Mouse (Mus musculus): ENCODE data around the gene Cyfip1. TPM values are rescaled to one million over a fixed set of nuclear protein-coding genes. Genes with fewer than 3 reads are reported as not detected.

Gene Cyfip1
- total RNA-seq, 2 experiments from 2014 or later, result 45.7 to 45.9 TPM

GRCm38 (mm10) chr7:55859518-55859872, 17.9 kb downstream of the Cyfip1 start:
- intact Hi-C loops (cut with DNase I), result no loop called here
- DNase-seq, result no peak

- DNase-seq, result no peak
- intact Hi-C loops (cut with DNase I), result no loop called here
Observed at GRCm38 (mm10) chr7:55859956-55860355, 18.4 kb downstream of the Cyfip1 start.

GRCm38 (mm10) chr7:55861175-55861574, 19.6 kb downstream of the Cyfip1 start:
- intact Hi-C loops (cut with DNase I), result no loop called here
- DNase-seq, result no peak

GRCm38 (mm10) chr7:55865044-55865443, 23.5 kb downstream of the Cyfip1 start:
- intact Hi-C loops (cut with DNase I), result no loop called here
- no peak for DNase-seq

GRCm38 (mm10) chr7:55865750-55866416, 24.3 kb downstream of the Cyfip1 start:
- intact Hi-C loops (cut with DNase I), result no loop called here

GRCm38 (mm10) chr7:55868247-55868646, 26.7 kb downstream of the Cyfip1 start:
- intact Hi-C loops (cut with DNase I), result loop anchor here (2.0 kb wide), 1 partner anchor 25 kb away; no protein-coding TSS in a partner anchor
- no peak for DNase-seq

More at GRCm38 (mm10) chr7:55865750-55866416, 24.3 kb downstream of the Cyfip1 start:
- no peak for DNase-seq

- no peak for DNase-seq
- intact Hi-C loops (cut with DNase I), result loop anchor here (2.0 kb wide), 1 partner anchor 26 kb away; no protein-coding TSS in a partner anchor
Observed at GRCm38 (mm10) chr7:55869220-55869619, 27.7 kb downstream of the Cyfip1 start.

- intact Hi-C loops (cut with DNase I), result no loop called here
- no peak for DNase-seq
Observed at GRCm38 (mm10) chr7:55870340-55871020, 28.9 kb downstream of the Cyfip1 start.

- intact Hi-C loops (cut with DNase I), result no loop called here
- DNase-seq, result no peak
Observed at GRCm38 (mm10) chr7:55871476-55871875, 29.9 kb downstream of the Cyfip1 start.

- no peak for DNase-seq
- intact Hi-C loops (cut with DNase I), result no loop called here
Observed at GRCm38 (mm10) chr7:55874703-55875102, 33.2 kb downstream of the Cyfip1 start.

- intact Hi-C loops (cut with DNase I), result no loop called here
- peak; percentile 72 to 73 for DNase-seq
Observed at GRCm38 (mm10) chr7:55877721-55878120, 36.2 kb downstream of the Cyfip1 start.

- DNase-seq, result no peak
- intact Hi-C loops (cut with DNase I), result no loop called here
Observed at GRCm38 (mm10) chr7:55880882-55881281, 39.3 kb downstream of the Cyfip1 start.

- no peak for DNase-seq
- intact Hi-C loops (cut with DNase I), result no loop called here
Observed at GRCm38 (mm10) chr7:55888603-55889002, 47.1 kb downstream of the Cyfip1 start.

GRCm38 (mm10) chr7:55889996-55890395, 48.5 kb downstream of the Cyfip1 start:
- intact Hi-C loops (cut with DNase I), result loop anchor here (5.0 kb wide), 1 partner anchor 42 kb away; no protein-coding TSS in a partner anchor
- no peak for DNase-seq

GRCm38 (mm10) chr7:55890731-55891130, 49.2 kb downstream of the Cyfip1 start:
- DNase-seq, result no peak
- intact Hi-C loops (cut with DNase I), result loop anchor here (5.0 kb wide), 1 partner anchor 42 kb away; no protein-coding TSS in a partner anchor

- no peak for DNase-seq
- intact Hi-C loops (cut with DNase I), result loop anchor here (5.0 kb wide), 1 partner anchor 41 kb away; no protein-coding TSS in a partner anchor
Observed at GRCm38 (mm10) chr7:55891797-55892196, 50.3 kb downstream of the Cyfip1 start.

GRCm38 (mm10) chr7:55903766-55904165, 62.2 kb downstream of the Cyfip1 start:
- intact Hi-C loops (cut with DNase I), result loop anchor here (10.0 kb wide), 1 partner anchor 281 kb away; no protein-coding TSS in a partner anchor
- no peak for DNase-seq

GRCm38 (mm10) chr7:55905449-55905848, 63.9 kb downstream of the Cyfip1 start:
- no peak for DNase-seq
- intact Hi-C loops (cut with DNase I), result loop anchor here (10.0 kb wide), 1 partner anchor 279 kb away; no protein-coding TSS in a partner anchor

GRCm38 (mm10) chr7:55909519-55909918, 68.0 kb downstream of the Cyfip1 start:
- intact Hi-C loops (cut with DNase I), result loop anchor here (10.0 kb wide), 1 partner anchor 275 kb away; no protein-coding TSS in a partner anchor
- DNase-seq, result no peak

- DNase-seq, result no peak
- intact Hi-C loops (cut with DNase I), result no loop called here
Observed at GRCm38 (mm10) chr7:55910356-55910755, 68.8 kb downstream of the Cyfip1 start.

- intact Hi-C loops (cut with DNase I), result no loop called here
- DNase-seq, result peak; percentile 5 to 13
Observed at GRCm38 (mm10) chr7:55911371-55911770, 69.8 kb downstream of the Cyfip1 start.

- no peak for DNase-seq
- intact Hi-C loops (cut with DNase I), result no loop called here
Observed at GRCm38 (mm10) chr7:55912118-55912517, 70.6 kb downstream of the Cyfip1 start.

All from heart, postnatal 14 days (tissue).